Mouse (Mus musculus) retina, adult 2 months (tissue): ENCODE measurements around the gene Rpl11.
"Not testable (repeated sequence)": the region's sequence is repeated elsewhere in the genome, so short reads cannot be mapped to it uniquely, and the experiment has no call there.

Experiments used
- DNase-seq: peaks from one replicate; pipeline ENCODE4 v3.0.0-alpha.2; 2012; ENCODE audit warnings: low read depth, low spot score

Rpl11 gene

DNA sequence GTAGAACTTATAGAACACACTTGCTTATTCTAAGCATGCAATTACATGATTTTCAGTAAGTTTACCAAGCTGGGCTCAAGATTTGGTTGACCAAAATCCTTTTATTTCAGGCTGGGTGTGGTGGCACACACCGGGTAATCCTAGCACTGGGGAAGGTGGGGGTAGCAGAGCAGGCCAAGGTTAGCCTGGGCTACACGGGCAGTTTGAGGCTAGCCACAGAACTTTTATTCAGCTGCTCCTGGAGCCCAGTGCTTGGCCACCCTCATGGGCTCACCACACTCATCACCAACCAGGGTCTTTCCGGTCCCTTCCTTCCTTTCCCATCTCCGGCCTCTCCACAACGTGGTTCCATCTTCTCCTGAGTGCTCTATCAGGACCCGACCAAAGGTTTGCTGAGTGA lies 17.4 kb upstream of the Rpl11 start:
- DNase-seq: no peak

GRCm38 (mm10) chr4:136069954-136070353 lies 16.7 kb upstream of the Rpl11 start:
- peak; percentile 33 for DNase-seq

DNA sequence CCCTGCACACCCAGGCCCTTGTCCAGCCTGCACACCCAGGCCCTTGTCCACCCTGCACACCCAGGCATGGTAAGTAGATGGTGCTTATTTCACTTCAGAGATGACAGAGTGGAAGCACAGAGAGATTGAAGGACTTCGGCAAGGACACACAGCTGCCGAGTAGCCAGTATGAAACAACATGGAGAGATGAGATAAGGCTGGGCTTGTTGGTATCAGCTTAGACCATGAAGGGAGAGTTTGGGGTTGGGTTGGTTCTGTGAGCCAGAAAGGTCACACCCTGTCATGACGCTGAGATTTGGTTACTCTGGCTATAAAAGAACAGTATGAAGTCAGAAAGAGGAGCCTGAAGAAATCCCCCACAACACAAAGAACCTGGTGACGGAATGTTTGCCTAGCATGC lies 16.1 kb upstream of the Rpl11 start:
- no peak for DNase-seq

- DNase-seq: no peak
Measured at GRCm38 (mm10) chr4:136063143-136063542, 9.9 kb upstream of the Rpl11 start.

- DNase-seq: not testable (repeated sequence)
Measured at GRCm38 (mm10) chr4:136059800-136060488, 6.7 kb upstream of the Rpl11 start.

DNA sequence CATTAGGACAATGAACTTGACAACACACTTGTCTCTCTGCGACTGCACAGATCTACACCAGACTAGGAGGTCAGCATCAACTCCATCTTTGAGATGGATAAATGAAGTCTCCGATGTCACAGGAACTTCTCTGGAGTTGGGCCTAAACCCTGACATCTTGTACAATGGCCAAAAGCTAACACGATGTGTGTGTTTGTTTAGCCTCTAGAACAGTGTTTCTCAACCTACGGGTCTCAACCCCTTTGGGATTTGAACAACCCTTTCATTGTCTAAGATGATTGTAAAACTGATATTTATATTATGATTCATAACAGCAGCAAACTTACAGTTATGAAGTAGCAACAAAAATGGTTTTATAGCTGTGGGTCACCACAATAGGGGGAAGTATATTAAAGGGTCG lies 4.7 kb upstream of the Rpl11 start:
- no peak for DNase-seq

DNA sequence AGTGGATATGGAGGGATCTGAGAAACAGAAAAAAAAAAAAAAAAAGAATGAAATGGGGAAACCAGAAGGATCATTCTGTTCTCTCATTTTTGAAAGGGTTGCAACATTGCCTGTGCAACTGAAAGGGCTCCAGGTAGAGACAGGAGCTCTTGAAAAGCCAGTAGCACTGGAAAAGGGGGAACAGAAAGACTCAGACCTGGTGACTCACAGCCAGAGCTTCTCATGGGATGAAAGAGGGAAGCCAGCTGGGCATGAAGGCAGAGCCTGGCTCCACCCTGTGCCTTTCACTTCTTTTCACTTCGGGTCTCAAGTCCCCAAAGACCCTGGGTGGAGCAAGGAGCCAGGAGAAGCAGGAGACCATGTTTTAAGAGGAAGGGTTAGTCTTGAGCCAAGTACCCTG lies 2.8 kb upstream of the Rpl11 start:
- DNase-seq: no peak

- DNase-seq: no peak
Measured at GRCm38 (mm10) chr4:136053843-136054242, 615 bp upstream of the Rpl11 start.

- DNase-seq: no peak
Measured at GRCm38 (mm10) chr4:136052534-136053246, 538 bp downstream of the Rpl11 start.

DNA sequence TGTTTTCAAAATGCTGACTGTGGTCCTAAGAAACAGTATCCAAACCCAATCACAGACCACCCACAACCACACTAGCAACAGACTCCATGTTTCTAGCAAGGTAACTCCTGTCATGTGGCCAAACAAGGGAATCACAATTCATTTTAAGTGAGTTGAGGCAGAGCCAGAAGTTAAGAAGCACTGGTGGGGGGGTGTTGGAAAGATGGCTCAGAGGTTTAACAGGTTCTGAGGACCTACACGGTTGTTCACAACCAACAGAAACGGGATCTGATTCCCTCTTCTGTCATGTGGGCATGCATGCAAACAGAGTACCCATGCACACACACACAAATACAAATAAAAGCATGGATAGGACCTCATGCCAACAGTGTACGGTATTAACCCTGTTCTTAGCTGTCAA lies 1.2 kb downstream of the Rpl11 start:
- no peak for DNase-seq

DNA sequence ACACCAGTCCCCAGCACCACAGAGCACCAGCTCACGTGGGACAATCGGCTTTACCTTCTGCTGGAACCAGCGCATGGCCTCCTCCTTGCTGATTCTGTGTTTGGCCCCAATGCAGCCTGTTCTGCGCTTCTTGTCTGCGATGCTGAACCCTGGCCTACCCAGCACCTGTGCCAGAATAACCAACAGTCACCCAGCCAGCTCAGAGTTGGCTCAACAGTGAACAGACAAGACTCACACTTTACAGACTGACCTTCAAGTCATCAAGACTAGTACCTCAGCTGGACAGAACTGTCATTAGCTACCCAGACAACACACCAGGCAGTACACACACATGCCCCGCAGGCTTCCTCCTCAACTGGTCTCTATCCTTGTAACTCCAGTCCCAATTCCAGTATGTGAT lies 3.0 kb downstream of the Rpl11 start:
- DNase-seq: no peak

DNA sequence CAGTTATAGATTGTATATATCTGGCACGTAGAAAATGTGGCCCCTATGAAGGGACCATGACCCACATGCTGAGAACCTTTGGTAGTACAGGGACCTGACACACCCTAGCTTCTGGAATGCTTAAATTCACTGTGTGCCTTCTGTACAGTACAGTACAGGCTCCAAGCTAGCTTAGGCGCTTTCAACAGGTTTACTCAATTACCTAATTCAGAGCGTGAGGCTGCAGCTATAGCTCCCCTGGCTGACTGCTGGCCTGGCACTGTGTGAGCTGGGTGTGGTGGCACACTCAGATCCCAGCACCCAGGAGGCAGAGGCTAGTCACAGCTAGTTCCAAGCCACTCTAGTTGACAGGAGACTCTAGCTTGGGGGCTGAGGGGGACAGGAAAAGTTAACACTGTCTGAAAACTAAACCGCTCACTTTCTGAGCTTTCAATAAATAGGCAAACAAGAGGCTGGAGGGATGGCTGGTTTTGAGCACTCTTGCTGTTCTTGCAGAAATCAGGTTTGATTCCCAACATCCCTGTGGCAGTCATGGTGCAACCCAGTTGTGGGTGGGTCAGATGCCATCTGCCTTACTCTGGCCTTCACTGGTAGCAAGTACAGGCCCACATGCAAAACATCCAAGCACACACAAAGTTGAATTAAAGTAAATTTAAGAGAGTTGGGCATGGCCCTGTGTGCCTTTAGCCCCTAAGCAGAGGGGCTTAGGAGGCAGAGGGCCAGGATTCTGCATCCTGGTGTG lies 4.8 kb downstream of the Rpl11 start:
- no peak for DNase-seq

DNA sequence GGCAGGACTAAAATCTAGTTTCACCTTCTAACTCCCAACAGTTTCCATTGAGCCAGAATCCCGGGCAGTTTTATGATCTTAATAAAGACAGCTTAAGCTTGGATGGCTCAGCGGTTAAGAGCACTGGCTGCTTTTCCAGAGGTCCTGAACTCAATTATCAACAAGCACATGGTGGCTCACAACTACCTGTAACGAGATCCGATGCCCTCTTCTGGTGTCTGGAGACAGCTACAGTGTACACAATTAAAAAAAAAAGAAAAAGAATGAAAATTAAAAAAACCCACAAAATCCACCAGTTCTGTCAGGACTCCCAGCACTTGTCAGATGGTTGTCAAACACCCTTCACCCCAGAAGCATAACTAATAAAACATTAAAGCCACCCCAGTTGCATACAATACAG lies 5.6 kb downstream of the Rpl11 start:
- no peak for DNase-seq

DNA sequence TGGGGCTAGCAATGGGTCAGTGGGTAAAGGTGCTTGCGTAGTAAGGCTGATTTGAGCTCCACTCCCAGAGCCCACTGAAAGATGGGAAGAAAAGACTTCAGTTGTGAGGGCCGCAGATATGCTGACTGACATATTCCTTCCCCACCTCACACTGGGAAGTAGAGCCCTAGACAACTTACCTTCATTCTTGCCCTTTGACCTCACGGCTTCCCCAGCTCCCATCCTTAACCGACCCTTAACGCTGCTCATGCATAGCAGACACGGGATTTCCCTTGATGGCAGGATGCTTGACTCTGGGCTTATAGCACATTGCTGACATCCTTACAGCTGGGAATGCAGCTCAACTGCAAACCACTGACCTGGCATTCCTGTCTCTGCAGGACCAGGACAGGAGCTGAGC lies 6.3 kb downstream of the Rpl11 start:
- no peak for DNase-seq

- no peak for DNase-seq
Measured at GRCm38 (mm10) chr4:136045091-136045490, 8.1 kb downstream of the Rpl11 start.

DNA sequence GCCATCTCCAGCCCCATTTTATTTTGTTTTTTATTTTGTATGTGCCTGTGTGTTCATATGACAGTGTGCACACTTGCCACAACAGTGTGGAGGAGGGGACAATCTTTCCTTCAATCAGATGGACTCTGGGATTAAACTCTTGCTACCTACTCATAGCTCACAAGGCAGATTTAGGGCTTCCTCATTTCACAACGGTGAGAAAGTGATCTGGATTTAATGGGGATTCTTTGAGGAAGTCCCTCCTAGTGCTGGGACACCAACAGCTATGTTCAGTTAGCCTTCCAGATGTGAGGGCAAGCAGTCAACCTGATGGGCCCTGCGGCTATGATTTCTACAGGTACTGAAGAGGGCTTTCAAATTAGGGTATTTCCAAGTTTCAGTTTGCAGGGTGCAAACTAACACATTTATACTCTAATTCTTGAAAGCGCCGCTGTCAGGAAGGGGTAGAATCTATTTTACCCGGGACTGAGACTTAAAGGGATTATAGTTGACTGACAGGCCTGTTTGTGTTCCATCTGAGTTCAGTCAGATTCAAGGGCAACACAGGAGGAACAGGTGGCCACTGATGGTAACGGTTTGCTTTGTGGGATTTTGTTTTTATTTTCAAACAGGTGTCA lies 9.3 kb downstream of the Rpl11 start:
- DNase-seq: no peak

GRCm38 (mm10) chr4:136035078-136035477 lies 18.1 kb downstream of the Rpl11 start:
- DNase-seq: no peak

- DNase-seq: no peak
Measured at GRCm38 (mm10) chr4:136033231-136033630, 20.0 kb downstream of the Rpl11 start.

GRCm38 (mm10) chr4:136030968-136031909 lies 22.0 kb downstream of the Rpl11 start:
- no peak for DNase-seq

- no peak for DNase-seq
Measured at GRCm38 (mm10) chr4:136028689-136029088, 24.5 kb downstream of the Rpl11 start.

DNA sequence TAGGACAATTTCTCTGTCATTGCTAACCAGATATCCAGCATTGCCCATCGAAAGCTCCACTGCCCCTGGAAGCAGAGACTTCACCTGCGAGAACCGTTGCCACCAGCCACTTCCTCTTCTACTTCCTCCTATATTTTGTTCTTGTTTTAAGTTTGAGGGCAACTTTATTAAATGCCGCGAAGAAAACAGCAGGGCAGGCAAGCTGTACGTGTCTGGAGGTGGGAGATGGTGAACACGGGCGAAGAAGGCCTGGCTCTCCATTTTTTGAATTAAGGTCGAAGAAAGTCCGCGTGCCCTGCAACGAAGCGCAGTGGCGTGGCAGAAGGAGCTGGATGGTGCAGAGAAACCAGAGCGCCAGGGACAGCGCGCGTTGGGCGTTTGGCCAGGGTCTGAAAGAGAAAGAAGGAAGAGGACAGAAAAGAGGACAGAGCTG lies 25.1 kb downstream of the Rpl11 start:
- DNase-seq: no peak
